ENCODE assay signal across 8 mouse cellular contexts in genomic region chr6:119448321-119449059, GRCm38 (mm10). TPM values are rescaled to one million over a fixed set of nuclear protein-coding genes. Genes with fewer than 3 reads are reported as not detected.
DNase-seq lines count a peak whose midpoint lies in the region; ATAC-seq and TF ChIP-seq lines count a peak whose summit lies in the region.

No protein-coding gene starts in this region.

- peaks cover 2% of the 10 kb centered on the region; the same call in 1 of the 2 replicates for H3K27me3 ChIP-seq in heart, embryonic 11.5 days (ENCODE audit: control insufficient read depth, insufficient read depth, low read length)
- peaks cover 16% of the 10 kb centered on the region for H3K27me3 ChIP-seq in embryonic facial prominence, embryonic 10.5 days (replicated peaks; ENCODE audit: low read depth, poor library complexity, severe bottlenecking)
- H3K27me3 ChIP-seq in testis, adult 2 months (ENCODE audit: control insufficient read depth, insufficient read depth, low read length) = no peaks in the 10 kb centered on the region

- 6% methylated on average over 18 of the region's 18 CpGs for whole genome bisulfite sequencing in heart, embryonic 11.5 days (ENCODE audit: insufficient replicate concordance)
- 5% methylated on average over 18 of the region's 18 CpGs for WGBS in embryonic facial prominence, embryonic 10.5 days

- no peaks in the 10 kb centered on the region for H3K36me3 ChIP-seq in heart, embryonic 11.5 days (ENCODE audit: control insufficient read depth, insufficient read depth, low read length)
- H3K36me3 ChIP-seq in embryonic facial prominence, embryonic 10.5 days (replicated peaks) = 0 out of 2 replicates have a peak, but pooled peaks cover 5% of the 10 kb centered on the region
- H3K36me3 ChIP-seq in testis, adult 2 months (ENCODE audit: control insufficient read depth, insufficient read depth, low read length) = no peaks in the 10 kb centered on the region

- no peak for TF ChIP-seq POLR2A in testis, adult 2 months (IDR thresholded peaks at IDR 0.05; ENCODE audit: control insufficient read depth, low read depth, low read length)

- no peak for DNase-seq in heart, adult 8-10 months (ENCODE audit: low spot score)
- DNase-seq in embryonic facial prominence, embryonic 10.5 days (ENCODE audit: low spot score) = peak; percentile 46
- peak; percentile 33 for DNase-seq in induced T-regulatory cell, adult 2 months (ENCODE audit: low read depth)
- DNase-seq in lung, postnatal 10 days = peak; percentile 50
- DNase-seq in cerebellum, adult 8-10 months = no peak
- no peak for DNase-seq in urinary bladder, postnatal 10 days (ENCODE audit: low spot score)

- peak overlapping the region; percentile 42 for H3K4me3 ChIP-seq in heart, embryonic 11.5 days (ENCODE audit: low read depth, low read length)
- H3K4me3 ChIP-seq in embryonic facial prominence, embryonic 10.5 days = peak overlapping the region; percentile 55
- peak overlapping the region; percentile 62 for H3K4me3 ChIP-seq in testis, adult 2 months (ENCODE audit: control insufficient read depth, low read depth, low read length)

- ATAC-seq in heart, embryonic 11.5 days (replicated peaks; ENCODE audit: insufficient number of reproducible peaks, low FRiP score, low TSS enrichment) = no peak

- peak overlapping the region; percentile 75 for H3K4me2 ChIP-seq in heart, embryonic 11.5 days

- peaks cover 15% of the 10 kb centered on the region for H3K4me1 ChIP-seq in heart, embryonic 11.5 days (ENCODE audit: control insufficient read depth, insufficient read depth, low read length)
- H3K4me1 ChIP-seq in embryonic facial prominence, embryonic 10.5 days = peaks cover 54% of the 10 kb centered on the region
- H3K4me1 ChIP-seq in testis, adult 2 months (ENCODE audit: control insufficient read depth, insufficient read depth, low read length) = peaks cover 15% of the 10 kb centered on the region

- TF ChIP-seq CTCF in testis, adult 2 months (IDR thresholded peaks at IDR 0.05; ENCODE audit: control insufficient read depth, insufficient read depth, insufficient replicate concordance, low read depth, low read length) = no peak

- H3K27ac ChIP-seq in heart, embryonic 11.5 days (ENCODE audit: low read depth, low read length) = no peak overlapping the region
- peak overlapping the region; percentile 69; the same call in 1 of the 2 replicates for H3K27ac ChIP-seq in embryonic facial prominence, embryonic 10.5 days (replicated peaks)
- H3K27ac ChIP-seq in testis, adult 2 months (ENCODE audit: control insufficient read depth, insufficient read depth, low read depth, low read length) = peak overlapping the region; percentile 14

- H3K9ac ChIP-seq in heart, embryonic 11.5 days (ENCODE audit: low read depth, low read length) = peak overlapping the region; percentile 49; the same call in 1 of the 2 replicates

- H3K9me3 ChIP-seq in heart, embryonic 11.5 days (replicated peaks; ENCODE audit: control insufficient read depth, low read length) = no peaks in the 10 kb centered on the region
- H3K9me3 ChIP-seq in embryonic facial prominence, embryonic 10.5 days = no peaks in the 10 kb centered on the region

RNA-seq across cellular contexts. Expression of gene Fbxl14, which starts 31.0 kb away (rescaled TPM):
- 4.9 and 5.2 TPM in 2 replicates for polyA plus RNA-seq in heart, embryonic 11.5 days (2014; fragmentation: Nextera tagmentation; extraction: Ambion mirVana)
- total RNA-seq in heart, adult 8-10 months (2022) = 10 to 100 TPM; 14.7 to 18.1 (median 16.2) TPM
- 3.4 and 3.6 TPM in 2 replicates for polyA plus RNA-seq in embryonic facial prominence, embryonic 10.5 days (2016; fragmentation: Nextera tagmentation; extraction: Ambion mirVana)
- 21.6 and 21.8 TPM in 2 replicates for polyA plus RNA-seq in testis, adult 2 months (2012; rRNA removed)

RNA-seq across cellular contexts. Expression of gene Adipor2, which starts 31.0 kb away (rescaled TPM):
- polyA plus RNA-seq in heart, embryonic 11.5 days (2014; fragmentation: Nextera tagmentation; extraction: Ambion mirVana) = 11.5 and 22.6 TPM in 2 replicates
- 10 to 100 TPM; 53.7 to 69.1 (median 61.2) TPM for total RNA-seq in heart, adult 8-10 months (2022)
- 30.9 and 32.0 TPM in 2 replicates for polyA plus RNA-seq in embryonic facial prominence, embryonic 10.5 days (2016; fragmentation: Nextera tagmentation; extraction: Ambion mirVana)
- 20.8 and 22.0 TPM in 2 replicates for polyA plus RNA-seq in testis, adult 2 months (2012; rRNA removed)

Comparison
In these comparisons a context has a peak if more than half of its experiments do, and no peak if none do; other contexts are left out.
1. DNase-seq: peak in embryonic facial prominence, embryonic 10.5 days (single experiment), induced T-regulatory cell, adult 2 months (single experiment) and lung, postnatal 10 days (single experiment); none in heart, adult 8-10 months (single experiment), cerebellum, adult 8-10 months (single experiment) and urinary bladder, postnatal 10 days (single experiment).
2. Peak in every context shown above with its lines, with median percentiles within 50 percentile points of each other: H3K4me3 ChIP-seq.